Mouse (Mus musculus) brown adipose tissue, adult 24 weeks (tissue): ENCODE data around the gene Vcam1. TPM values are rescaled to one million over a fixed set of nuclear protein-coding genes. Genes with fewer than 3 reads are reported as not detected.

Experiments
- H3K27ac ChIP-seq: fragments of 200-500 bp; replicated peaks from 2 replicates; pipeline ENCODE4 v1.5.1; 2012; ENCODE audit warnings: low read depth, mild to moderate bottlenecking, low read length
- H3K4me1 ChIP-seq: fragments of 200-500 bp; 2 replicates; pipeline ENCODE4 v1.6.1; 2012; ENCODE audit warnings: low read length, mixed read lengths; ENCODE audit not compliant: control insufficient read depth, insufficient read depth, insufficient read length
- H3K4me3 ChIP-seq: fragments of 200-500 bp; 2 replicates; pipeline ENCODE4 v1.5.1; 2012; ENCODE audit warnings: low read depth, mild to moderate bottlenecking, low read length, moderate library complexity; ENCODE audit not compliant: insufficient read depth
- polyA plus RNA-seq: library from polyadenylated mRNA; stranded (reverse); fragments of >200 nt; gene quantifications from 2 replicates; pipeline ENCODE4 v1.2.4, GENCODE M21; 2012; ENCODE audit not compliant: missing spikeins, insufficient read depth, insufficient read length

Vcam1 gene
- polyA plus RNA-seq, 1 experiment = 3.6 TPM

DNA sequence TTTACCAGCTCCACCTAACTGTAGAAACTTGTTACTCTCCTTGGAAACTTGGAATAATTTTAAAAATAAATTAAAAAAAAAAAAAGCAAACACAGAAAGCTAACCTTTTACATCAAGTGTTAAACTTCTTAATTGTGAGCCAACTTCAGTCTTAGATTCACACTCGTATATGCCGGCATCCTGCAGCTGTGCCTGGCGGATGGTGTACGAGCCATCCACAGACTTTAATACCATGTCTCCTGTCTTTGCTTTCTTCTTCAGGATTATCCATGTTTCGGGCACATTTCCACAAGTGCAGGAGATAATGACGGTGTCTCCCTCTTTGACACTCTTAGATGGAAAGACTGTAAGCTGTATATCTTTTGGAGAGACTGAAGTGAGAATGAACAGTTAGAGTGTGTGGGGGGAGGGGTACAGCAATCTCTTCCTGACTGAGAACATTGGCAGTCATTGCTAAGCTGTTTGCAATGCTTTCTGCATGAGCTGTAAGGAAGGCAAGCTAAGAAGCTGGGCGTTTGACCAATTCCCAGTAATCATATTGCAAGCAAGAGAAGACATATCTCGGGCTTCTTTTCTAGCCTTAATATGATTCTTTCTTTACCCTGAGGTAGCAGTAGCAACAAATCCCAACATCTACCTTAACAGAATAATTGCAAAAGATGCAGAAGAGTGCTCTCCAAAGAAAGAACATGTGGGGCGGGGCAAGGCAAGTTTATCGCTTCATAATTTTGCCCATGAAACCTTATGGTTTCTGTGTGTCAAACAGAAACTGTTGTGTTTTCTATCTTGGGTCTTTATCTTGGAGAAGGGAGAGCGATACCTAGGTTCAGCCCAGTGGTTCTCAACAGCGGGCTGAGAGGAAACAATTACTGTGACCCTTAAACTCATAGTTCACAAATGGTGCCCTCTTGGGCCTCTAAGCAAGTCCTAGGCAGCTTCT, 15.0 kb downstream of the Vcam1 start:
- H3K4me3 ChIP-seq = no peak overlapping the region
- no peak overlapping the region for H3K27ac ChIP-seq
- no peaks in the 10 kb centered on the region; the same call in 1 of the 2 replicates for H3K4me1 ChIP-seq

DNA sequence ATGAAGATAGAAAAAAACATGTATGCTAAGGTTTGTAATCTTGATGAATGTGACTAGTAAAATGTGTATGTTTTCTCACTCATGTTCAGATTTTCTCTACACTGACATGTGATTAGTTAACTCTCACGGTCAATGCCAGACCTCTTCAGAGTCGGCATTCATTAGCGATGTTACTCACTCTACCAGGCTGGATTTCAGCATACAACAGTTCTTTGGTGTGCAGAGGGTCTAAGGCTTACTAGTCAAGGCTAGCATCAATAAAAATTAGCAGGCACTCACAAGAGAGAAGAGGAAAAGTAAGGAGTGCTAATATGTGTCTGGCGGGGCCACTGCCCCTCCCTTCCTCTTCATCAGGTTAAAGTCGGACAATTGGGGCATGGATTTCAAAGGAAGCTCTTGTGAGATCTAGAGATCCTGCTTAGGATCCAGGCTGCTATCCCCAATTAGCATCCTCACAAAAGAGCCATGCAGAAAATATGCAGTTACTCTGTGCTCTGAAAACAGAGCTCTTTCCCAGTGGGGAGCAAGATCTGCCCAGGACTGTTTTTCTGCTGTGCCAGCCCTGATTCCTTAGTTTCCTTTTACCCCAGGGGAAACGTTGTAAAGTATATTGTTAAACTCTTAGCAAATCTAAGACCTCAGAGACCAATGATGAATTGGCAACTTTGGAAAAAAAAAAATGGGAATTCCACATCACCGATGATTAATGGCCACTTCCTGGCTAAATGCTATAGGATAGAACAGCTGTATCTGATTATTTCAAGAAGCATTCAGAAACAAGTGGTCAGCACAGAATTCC, 15.8 kb downstream of the Vcam1 start:
- no peak overlapping the region for H3K4me3 ChIP-seq
- no peaks in the 10 kb centered on the region; the same call in 1 of the 2 replicates for H3K4me1 ChIP-seq
- no peak overlapping the region for H3K27ac ChIP-seq

DNA sequence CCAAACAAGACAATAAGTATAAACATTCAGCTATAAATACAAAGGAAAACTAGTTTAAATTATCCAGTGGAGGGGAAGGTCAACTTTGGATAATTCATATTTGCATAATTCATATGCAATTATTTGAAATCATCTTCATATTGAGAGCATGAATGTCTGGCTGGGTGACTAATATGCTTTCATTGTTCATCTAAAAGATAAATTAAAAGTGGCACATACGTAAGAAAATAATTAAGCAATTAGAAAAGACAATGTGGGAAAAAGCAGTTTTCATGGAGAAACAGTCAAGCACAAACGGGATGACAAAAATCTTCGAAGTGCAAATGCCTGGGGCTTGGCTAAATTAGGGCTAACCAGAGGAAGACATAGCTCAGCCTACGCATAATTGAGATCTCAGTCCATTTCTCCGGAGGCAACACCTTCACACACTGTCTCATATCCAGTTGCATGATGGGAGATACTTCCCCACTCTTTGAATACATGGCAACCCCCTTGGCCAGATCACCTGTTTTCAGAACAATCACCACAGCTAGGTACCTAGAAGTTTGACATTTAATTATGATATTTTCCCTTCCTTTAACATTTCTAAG, 16.6 kb downstream of the Vcam1 start:
- no peak overlapping the region for H3K4me3 ChIP-seq
- H3K27ac ChIP-seq = no peak overlapping the region
- H3K4me1 ChIP-seq = no peaks in the 10 kb centered on the region; the same call in 1 of the 2 replicates

- Histone ChIP-seq H3K4me3 (no peak overlapping the region), H3K4me1 (no peaks in the 10 kb centered on the region), H3K27ac (no peak overlapping the region)
These were observed 23.8 kb downstream of the Vcam1 start for GRCm38 (mm10) chr3:116105713-116106112.

- no peak overlapping the region for H3K27ac ChIP-seq
- no peaks in the 10 kb centered on the region for H3K4me1 ChIP-seq
- peak overlapping the region; percentile 21; the same call in 1 of the 2 replicates for H3K4me3 ChIP-seq
These were observed 24.4 kb downstream of the Vcam1 start for GRCm38 (mm10) chr3:116104866-116105647.

DNA sequence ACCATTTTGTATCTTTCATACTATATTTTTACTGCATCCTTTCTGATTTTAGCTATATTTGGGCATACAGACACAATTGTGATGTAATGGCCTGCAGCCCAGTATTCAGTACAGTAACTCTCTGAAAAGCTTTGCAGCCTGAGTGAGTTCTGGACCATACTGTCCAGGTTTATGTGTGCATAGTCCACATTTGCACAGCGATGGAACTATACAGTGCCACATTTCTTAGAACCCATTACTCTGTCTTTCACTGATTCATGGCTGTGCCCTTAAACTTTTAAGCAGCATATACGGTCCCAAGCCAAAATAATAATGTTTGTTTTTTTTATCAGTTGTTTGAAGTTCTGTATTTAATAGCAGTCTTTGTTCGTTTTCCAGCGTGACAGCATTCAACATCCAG, 25.2 kb downstream of the Vcam1 start:
- Histone ChIP-seq H3K4me3 (no peak overlapping the region), H3K4me1 (no peaks in the 10 kb centered on the region), H3K27ac (no peak overlapping the region)

DNA sequence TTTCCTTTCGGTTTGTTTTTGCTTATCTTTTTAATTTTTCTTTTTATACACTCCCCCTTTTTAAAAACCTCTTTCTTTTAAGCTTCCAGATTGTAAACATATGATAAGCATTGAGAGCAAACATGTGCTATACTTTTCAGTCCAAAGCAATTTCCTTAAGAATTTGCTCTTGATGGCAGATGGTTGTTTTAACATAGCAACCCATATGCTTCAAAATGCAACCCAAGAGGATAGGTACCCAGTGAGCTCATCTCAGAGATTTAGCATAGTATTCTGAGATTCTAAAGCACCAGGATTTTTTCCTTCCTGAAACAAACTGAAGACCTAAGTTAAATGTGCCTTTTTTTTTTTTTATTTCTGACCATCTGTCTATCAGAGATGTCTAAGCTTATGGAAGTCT, 28.6 kb downstream of the Vcam1 start:
- no peak overlapping the region for H3K4me3 ChIP-seq
- no peaks in the 10 kb centered on the region for H3K4me1 ChIP-seq
- no peak overlapping the region for H3K27ac ChIP-seq

- no peak overlapping the region for H3K4me3 ChIP-seq
- H3K27ac ChIP-seq = no peak overlapping the region; the same call in 1 of the 2 replicates
- no peaks in the 10 kb centered on the region; the same call in 1 of the 2 replicates for H3K4me1 ChIP-seq
These were observed 33.6 kb downstream of the Vcam1 start for GRCm38 (mm10) chr3:116095934-116096333.

GRCm38 (mm10) chr3:116095312-116095711, 34.2 kb downstream of the Vcam1 start:
- H3K27ac ChIP-seq = no peak overlapping the region
- no peak overlapping the region for H3K4me3 ChIP-seq
- H3K4me1 ChIP-seq = no peaks in the 10 kb centered on the region; the same call in 1 of the 2 replicates

DNA sequence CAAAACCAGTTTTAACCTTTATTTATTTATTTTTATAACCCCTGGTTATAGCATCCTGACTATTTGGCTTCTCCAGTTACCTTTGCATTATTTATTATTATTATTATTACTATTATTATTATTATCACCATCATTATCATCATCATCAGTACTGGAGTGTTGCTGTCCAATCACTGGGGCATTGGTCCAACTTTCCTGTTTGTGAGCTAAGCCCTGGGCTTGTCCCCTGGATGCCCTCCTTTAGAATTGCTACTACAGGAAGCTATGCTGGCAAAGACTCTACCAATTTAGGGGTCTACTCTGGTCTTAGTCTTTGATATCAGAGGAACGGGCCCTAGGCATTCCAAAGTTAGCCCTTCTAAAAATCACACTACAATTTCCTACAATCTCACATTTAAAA, 34.6 kb downstream of the Vcam1 start:
- Histone ChIP-seq H3K27ac (no peak overlapping the region), H3K4me3 (no peak overlapping the region), H3K4me1 (no peaks in the 10 kb centered on the region; the same call in 1 of the 2 replicates)

GRCm38 (mm10) chr3:116094288-116094687, 35.2 kb downstream of the Vcam1 start:
- Histone ChIP-seq H3K4me1 (no peaks in the 10 kb centered on the region; the same call in 1 of the 2 replicates), H3K27ac (no peak overlapping the region), H3K4me3 (no peak overlapping the region)

- no peaks in the 10 kb centered on the region; the same call in 1 of the 2 replicates for H3K4me1 ChIP-seq
- H3K27ac ChIP-seq = no peak overlapping the region
- H3K4me3 ChIP-seq = no peak overlapping the region
These were observed 36.9 kb downstream of the Vcam1 start for GRCm38 (mm10) chr3:116092547-116092946.

GRCm38 (mm10) chr3:116091706-116092105, 37.8 kb downstream of the Vcam1 start:
- Histone ChIP-seq H3K4me3 (no peak overlapping the region), H3K4me1 (no peaks in the 10 kb centered on the region; the same call in 1 of the 2 replicates)

DNA sequence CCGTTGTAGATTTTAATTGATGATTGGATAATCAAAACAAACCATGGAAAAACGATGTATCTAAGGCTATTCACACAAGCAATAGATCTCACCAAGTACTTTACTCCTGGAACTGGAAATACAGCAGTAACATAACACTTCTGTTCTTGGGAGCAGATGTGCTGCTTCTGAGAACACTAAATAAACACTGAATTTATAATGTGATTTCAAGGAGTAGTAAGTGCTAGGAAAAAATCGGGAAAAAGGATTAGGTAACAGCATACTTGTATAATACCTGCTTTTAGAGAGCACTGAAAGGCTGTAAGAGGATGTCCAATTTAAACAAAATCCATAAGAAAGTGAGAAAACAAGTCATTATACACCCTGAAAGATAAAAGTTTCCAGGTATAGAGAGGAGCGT, 43.5 kb downstream of the Vcam1 start:
- no peaks in the 10 kb centered on the region for H3K4me1 ChIP-seq
- no peak overlapping the region for H3K4me3 ChIP-seq
- no peak overlapping the region for H3K27ac ChIP-seq

More at GRCm38 (mm10) chr3:116091706-116092105, 37.8 kb downstream of the Vcam1 start:
- no peak overlapping the region for H3K27ac ChIP-seq
